Mouse (Mus musculus) cerebellum, postnatal 14 days (tissue): ENCODE measurements at regions not wholly inside any gene's neighbourhood (a gene's known extent, or its start where the extent isn't known, plus 50 kb on each side); places are given as distances from the start of the nearest gene placed in this dataset.

Experiments
- DNase-seq, 2 experiments: peaks; one replicate each; pipeline ENCODE4 v3.0.0; 2021; ENCODE audit warnings: mixed read lengths in 2 of 2

GRCm38 (mm10) chr2:8562948-8563347, 1053.6 kb upstream of the Celf2 start:
- no peak for DNase-seq

GRCm38 (mm10) chr2:8546116-8546515, 1036.8 kb upstream of the Celf2 start:
- DNase-seq = no peak

- DNase-seq = peak in 1 of 2 experiments; percentile 5
Measured at GRCm38 (mm10) chr2:8536842-8537241, 1027.5 kb upstream of the Celf2 start.

GRCm38 (mm10) chr2:8498466-8498865, 989.1 kb upstream of the Celf2 start:
- peak in 1 of 2 experiments; percentile 2 for DNase-seq

GRCm38 (mm10) chr2:8477827-8478528, 968.6 kb upstream of the Celf2 start:
- DNase-seq = no peak

GRCm38 (mm10) chr2:8470546-8470945, 961.2 kb upstream of the Celf2 start:
- no peak for DNase-seq

GRCm38 (mm10) chr2:8468989-8469388, 959.6 kb upstream of the Celf2 start:
- DNase-seq = no peak

- no peak for DNase-seq
Measured at GRCm38 (mm10) chr2:8468351-8468750, 959.0 kb upstream of the Celf2 start.

- DNase-seq = no peak
Measured at GRCm38 (mm10) chr2:8467531-8468203, 958.3 kb upstream of the Celf2 start.

GRCm38 (mm10) chr2:8452566-8453243, 943.3 kb upstream of the Celf2 start:
- no peak for DNase-seq

GRCm38 (mm10) chr2:8441230-8441629, 931.9 kb upstream of the Celf2 start:
- no peak for DNase-seq

- no peak for DNase-seq
Measured at GRCm38 (mm10) chr2:8429652-8430343, 920.4 kb upstream of the Celf2 start.

GRCm38 (mm10) chr2:8428145-8428544, 918.8 kb upstream of the Celf2 start:
- DNase-seq = no peak

GRCm38 (mm10) chr2:8427720-8428119, 918.4 kb upstream of the Celf2 start:
- DNase-seq = no peak

GRCm38 (mm10) chr2:8415917-8416316, 906.6 kb upstream of the Celf2 start:
- no peak for DNase-seq

GRCm38 (mm10) chr2:8394128-8394527, 884.8 kb upstream of the Celf2 start:
- DNase-seq = no peak

- no peak for DNase-seq
Measured at GRCm38 (mm10) chr2:8389530-8389929, 880.2 kb upstream of the Celf2 start.

- DNase-seq = peak; percentile 83 to 84
Measured at GRCm38 (mm10) chr2:8380246-8380645, 870.9 kb upstream of the Celf2 start.

GRCm38 (mm10) chr2:8379590-8379989, 870.2 kb upstream of the Celf2 start:
- peak in 1 of 2 experiments; percentile 6 for DNase-seq

- DNase-seq = no peak
Measured at GRCm38 (mm10) chr2:8347867-8348266, 838.5 kb upstream of the Celf2 start.

GRCm38 (mm10) chr2:8344748-8345147, 835.4 kb upstream of the Celf2 start:
- no peak for DNase-seq

- peak; percentile 18 to 38 for DNase-seq
Measured at GRCm38 (mm10) chr2:8338271-8338670, 828.9 kb upstream of the Celf2 start.

GRCm38 (mm10) chr2:8296001-8296400, 786.6 kb upstream of the Celf2 start:
- no peak for DNase-seq
